Comparison of ENCODE assay signal across 13 mouse cellular contexts in genomic region chr4:110323912-110324311, GRCm38 (mm10). TPM values are rescaled to one million over a fixed set of nuclear protein-coding genes. Genes with fewer than 3 reads are reported as not detected.
A peak's percentile ranks its signal among the peaks of the same experiment; 100 is the strongest.
DNase-seq lines count a peak whose midpoint lies in the region; ATAC-seq and TF ChIP-seq lines count a peak whose summit lies in the region.
"Had no signal": no experiment of that assay in that cellular context is flagged by ENCODE, and none has a peak within 500 bp of the region (broad histone marks: within the 10 kb centered on the region; RNA-seq: fewer than 3 reads in every experiment).

No protein-coding gene starts in this region.

- no peaks in the 10 kb centered on the region for H3K27me3 ChIP-seq in stomach, postnatal 0 days (ENCODE audit: control insufficient read depth, insufficient read depth, low read length)
- H3K27me3 ChIP-seq: liver, embryonic 15.5 days; megakaryocyte, embryonic 14.5 days had no signal

- no peaks in the 10 kb centered on the region for H3K9me3 ChIP-seq in stomach, postnatal 0 days (ENCODE audit: control insufficient read depth, low read length)
- H3K9me3 ChIP-seq: liver, embryonic 15.5 days had no signal

- no peaks in the 10 kb centered on the region for H3K4me1 ChIP-seq in stomach, postnatal 0 days (replicated peaks; ENCODE audit: control insufficient read depth, insufficient read depth)
- H3K4me1 ChIP-seq: liver, embryonic 15.5 days; megakaryocyte, embryonic 14.5 days had no signal

- no peak for ATAC-seq in stomach, postnatal 0 days (ENCODE audit: low FRiP score, low TSS enrichment)

- H3K27ac ChIP-seq in stomach, postnatal 0 days (replicated peaks) = no peak overlapping the region
- H3K27ac ChIP-seq: liver, embryonic 15.5 days had no signal

- H3K9ac ChIP-seq in stomach, postnatal 0 days (ENCODE audit: low read length) = no peak overlapping the region
- H3K9ac ChIP-seq: liver, embryonic 15.5 days had no signal

- TF ChIP-seq EP300 in stomach, postnatal 0 days (optimal IDR thresholded peaks at IDR 0.05) = no peak

- peak; percentile 41 for TF ChIP-seq CTCF in stomach, postnatal 0 days (IDR thresholded peaks at IDR 0.05; ENCODE audit: low read depth)

- H3K36me3 ChIP-seq in stomach, postnatal 0 days (ENCODE audit: control insufficient read depth, insufficient read depth, low read length) = no peaks in the 10 kb centered on the region
- H3K36me3 ChIP-seq: G1E; liver, embryonic 15.5 days had no signal

- H3K4me2 ChIP-seq in stomach, postnatal 0 days (replicated peaks; ENCODE audit: low read depth) = no peak overlapping the region
- H3K4me2 ChIP-seq: liver, embryonic 15.5 days had no signal

- no peak overlapping the region for H3K4me3 ChIP-seq in stomach, postnatal 0 days (ENCODE audit: low read depth, low read length)
- H3K4me3 ChIP-seq: liver, embryonic 15.5 days; megakaryocyte, embryonic 14.5 days had no signal

- DNase-seq in kidney, adult 9 months = peak; percentile 2
- DNase-seq in kidney, adult 11 months = no peak
- peak; percentile 18 for DNase-seq in retina, embryonic 14.5 days (ENCODE audit: low spot score)
- no peak for DNase-seq in retina, postnatal 1 day
- peak; percentile 10 for DNase-seq in embryo, embryonic 11 days
- DNase-seq in stomach, postnatal 0 days (ENCODE audit: low spot score) = no peak
- DNase-seq in liver = no peak
- DNase-seq: adrenal gland, postnatal 10 days; cerebellum, adult 8-10 months; gastrocnemius, postnatal 14 days had no signal

- WGBS in stomach, postnatal 0 days = 44% methylated on average over 3 of the region's 3 CpGs

RNA-seq across cellular contexts. Expression of gene Elavl4, which starts 27.8 kb away (rescaled TPM):
- polyA plus RNA-seq in stomach, postnatal 0 days (2015; fragmentation: Nextera tagmentation; extraction: Ambion mirVana) = 15.3 and 18.5 TPM in 2 replicates
- polyA plus RNA-seq: G1E had no signal

Comparison
In these comparisons a context has a peak if more than half of its experiments do, and no peak if none do; other contexts are left out.
1. DNase-seq: peak in kidney, adult 9 months (single experiment), retina, embryonic 14.5 days (single experiment) and embryo, embryonic 11 days (single experiment); none in kidney, adult 11 months (single experiment), retina, postnatal 1 day (single experiment), stomach, postnatal 0 days (single experiment) and liver (single experiment).